Mouse (Mus musculus) CD4-positive, CD25-positive, alpha-beta regulatory T cell, adult 2 months (primary cell): ENCODE measurements around the gene Clca2.
"Not testable (repeated sequence)": the region's sequence is repeated elsewhere in the genome, so short reads cannot be mapped to it uniquely, and the experiment has no call there.

Source experiments
- DNase-seq: peaks from one replicate; pipeline ENCODE4 v3.0.0-alpha.2; 2012; ENCODE audit warnings: low read depth, low spot score

Clca2 gene

GRCm38 (mm10) chr3:145086180-145086579 lies 13.1 kb downstream of the Clca2 start:
- no peak for DNase-seq

GRCm38 (mm10) chr3:145083081-145083480 lies 16.2 kb downstream of the Clca2 start:
- no peak for DNase-seq

GRCm38 (mm10) chr3:145080904-145081303 lies 18.3 kb downstream of the Clca2 start:
- no peak for DNase-seq

GRCm38 (mm10) chr3:145078405-145078804 lies 20.8 kb downstream of the Clca2 start:
- DNase-seq = no peak

- no peak for DNase-seq
These were observed 26.9 kb downstream of the Clca2 start for GRCm38 (mm10) chr3:145072339-145072738.

- no peak for DNase-seq
These were observed 30.3 kb downstream of the Clca2 start for GRCm38 (mm10) chr3:145068964-145069363.

GRCm38 (mm10) chr3:145055138-145055537 lies 44.1 kb downstream of the Clca2 start:
- DNase-seq = not testable (repeated sequence)

GRCm38 (mm10) chr3:145049820-145050219 lies 49.4 kb downstream of the Clca2 start:
- DNase-seq = no peak

- no peak for DNase-seq
These were observed 60.4 kb downstream of the Clca2 start for GRCm38 (mm10) chr3:145038813-145039212.

- DNase-seq = no peak
These were observed 66.6 kb downstream of the Clca2 start, which contains the start of gene Clca1 for GRCm38 (mm10) chr3:145032676-145033075. TSS of gene Clca1 (minus strand) at chr3:145032776.

GRCm38 (mm10) chr3:145028036-145028435 lies 71.2 kb downstream of the Clca2 start:
- no peak for DNase-seq

- peak; percentile 57 for DNase-seq
These were observed 72.5 kb downstream of the Clca2 start for GRCm38 (mm10) chr3:145026750-145027149.
